Mouse (Mus musculus): ENCODE measurements around the gene Miga1. TPM values are rescaled to one million over a fixed set of nuclear protein-coding genes. Genes with fewer than 3 reads are reported as not detected.

Gene Miga1
- total RNA-seq, 2 experiments from 2014 or later: 16.9 to 26.8 TPM

DNA sequence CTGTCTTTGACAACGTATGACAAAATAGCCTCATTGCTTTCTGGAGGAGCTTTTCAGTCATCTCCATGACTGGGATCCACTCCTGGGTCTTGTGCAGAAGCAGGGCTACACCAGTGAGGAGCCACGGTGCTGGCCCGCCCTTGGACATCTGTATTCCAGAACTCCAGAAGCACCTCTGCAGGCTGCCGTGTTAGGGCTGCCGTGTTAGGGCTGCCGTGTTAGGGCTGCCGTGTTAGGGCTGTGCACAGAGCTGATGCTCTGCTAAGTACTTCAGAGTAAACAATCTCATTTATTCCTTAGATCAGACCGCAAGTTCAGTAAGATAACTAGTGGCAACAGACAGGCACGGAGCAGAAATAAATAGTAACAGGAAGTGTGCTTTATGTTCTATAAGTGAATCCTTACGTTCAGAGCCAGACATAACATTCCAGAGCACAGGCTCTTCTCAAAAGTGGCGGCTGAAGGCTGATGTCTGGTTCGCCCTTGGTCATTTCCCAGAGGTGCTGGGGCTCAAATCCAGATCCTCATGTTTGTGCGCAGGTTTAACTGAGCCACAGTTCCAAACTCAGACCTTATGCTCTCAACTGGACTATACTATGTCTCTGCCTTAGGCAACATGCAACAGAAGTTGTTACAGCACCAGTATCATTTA lies 46.6 kb downstream of the Miga1 start:
- no peak for ATAC-seq (replicated peaks; ENCODE audit: low FRiP score, low TSS enrichment, poor library complexity, severe bottlenecking)

DNA sequence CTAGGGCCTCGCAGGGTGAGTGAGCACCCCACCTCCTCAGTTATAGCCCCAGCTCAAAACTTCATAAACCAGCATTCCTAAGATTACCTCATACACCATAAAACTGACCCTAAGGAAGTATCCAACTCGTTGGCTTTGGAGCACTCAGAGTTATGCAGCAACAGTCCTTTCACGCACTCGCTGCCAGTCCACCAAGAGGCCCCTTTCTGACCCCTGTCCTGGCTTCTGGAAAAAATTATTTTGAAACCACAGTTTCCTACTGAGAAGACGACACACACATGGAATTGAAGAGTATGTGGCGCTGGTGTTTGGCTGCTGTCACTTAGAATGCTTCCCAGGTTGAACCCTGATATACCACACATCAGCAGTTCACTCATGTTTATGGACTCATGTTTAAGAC lies 48.3 kb downstream of the Miga1 start:
- ATAC-seq (replicated peaks; ENCODE audit: low FRiP score, low TSS enrichment, poor library complexity, severe bottlenecking): no peak

DNA sequence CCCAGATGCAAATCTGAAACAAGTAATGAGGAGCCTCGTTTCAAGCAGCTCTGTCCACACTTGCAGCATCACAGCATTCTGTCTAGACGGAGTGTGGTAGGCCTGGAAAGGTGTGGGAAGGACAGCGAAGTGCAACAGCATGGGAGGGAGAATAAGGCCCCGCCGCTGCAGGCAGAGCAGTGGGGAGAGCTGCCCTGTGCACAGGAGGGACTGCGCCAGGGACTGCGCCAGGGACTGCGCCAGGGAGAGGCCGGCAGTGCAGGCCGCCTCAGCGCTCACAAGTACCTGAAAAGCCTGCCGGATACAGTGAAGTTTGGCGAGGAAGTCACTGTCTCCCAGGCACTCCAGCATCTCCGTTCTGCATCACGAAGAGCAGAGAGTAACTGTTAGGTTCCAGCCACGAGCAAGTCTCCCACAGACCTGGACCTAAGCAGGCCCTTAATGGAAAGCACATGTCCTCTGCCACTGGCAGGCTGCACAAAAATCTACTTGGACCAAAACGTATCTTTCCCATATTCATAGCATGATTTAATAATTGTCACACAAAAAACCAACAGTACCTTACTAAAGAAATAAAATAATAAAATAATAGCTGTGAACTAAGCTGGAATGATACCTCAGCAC lies 49.9 kb downstream of the Miga1 start:
- no peak for ATAC-seq (replicated peaks; ENCODE audit: low FRiP score, low TSS enrichment, poor library complexity, severe bottlenecking)

DNA sequence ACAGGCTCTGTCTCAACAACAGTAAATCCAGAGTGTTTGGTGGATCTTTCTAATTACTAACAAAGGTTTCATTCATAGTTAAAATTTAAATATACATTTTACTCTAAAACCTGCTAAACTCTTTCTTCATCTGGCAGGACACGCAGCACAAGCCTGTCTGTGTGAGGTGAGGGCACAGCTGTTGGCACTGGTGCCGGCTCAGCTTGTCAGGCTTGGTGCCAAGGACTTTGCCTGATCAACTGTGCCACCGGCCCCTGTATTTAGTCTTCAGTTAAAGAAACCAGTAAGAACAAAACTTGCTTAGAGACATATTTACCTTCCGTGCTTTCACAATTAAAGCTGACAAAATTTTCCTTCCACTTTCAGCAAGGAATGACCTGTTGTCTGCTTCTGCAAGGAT lies 51.5 kb downstream of the Miga1 start:
- no peak for ATAC-seq (replicated peaks; ENCODE audit: low FRiP score, low TSS enrichment, poor library complexity, severe bottlenecking)

DNA sequence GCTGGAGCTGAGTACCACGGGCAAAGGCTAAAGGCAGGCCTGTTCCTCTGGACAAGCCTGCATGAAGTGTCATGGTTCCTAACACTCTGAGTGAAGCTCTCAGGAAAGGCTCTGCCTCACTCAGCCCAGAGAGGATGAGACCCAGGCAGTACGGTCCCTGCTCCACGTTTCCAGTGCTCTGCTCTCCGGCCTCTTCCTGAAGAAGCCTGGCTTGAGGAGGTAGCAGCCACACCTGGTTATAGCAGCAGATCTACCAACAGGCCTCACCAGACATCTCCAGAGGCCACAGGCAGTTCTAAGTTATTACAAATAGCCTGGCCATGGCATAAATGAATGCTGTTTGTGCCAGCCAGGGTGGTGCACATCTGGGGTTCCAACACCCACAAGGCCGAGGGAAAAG lies 51.9 kb downstream of the Miga1 start:
- no peak for ATAC-seq (replicated peaks; ENCODE audit: low FRiP score, low TSS enrichment, poor library complexity, severe bottlenecking)

DNA sequence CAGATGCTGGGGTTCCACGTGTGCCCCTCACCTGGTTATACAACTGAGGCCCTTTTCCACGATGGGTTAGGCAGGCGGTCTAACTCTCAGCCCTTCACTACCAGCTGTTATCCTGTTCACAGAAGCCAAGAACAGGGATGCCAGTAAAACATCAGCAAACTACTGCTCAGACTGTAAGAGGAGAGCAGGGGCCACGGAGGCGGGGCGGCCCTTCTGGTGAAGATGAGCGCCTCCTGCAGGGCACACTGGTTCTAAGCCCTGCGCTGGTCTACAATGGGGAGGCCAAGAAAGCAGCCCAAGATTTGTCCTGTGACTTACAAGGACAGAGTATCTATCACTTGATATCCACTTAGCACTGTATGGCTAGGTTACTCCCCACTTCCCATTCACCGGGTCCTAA lies 52.4 kb downstream of the Miga1 start:
- ATAC-seq (replicated peaks; ENCODE audit: low FRiP score, low TSS enrichment, poor library complexity, severe bottlenecking): no peak

DNA sequence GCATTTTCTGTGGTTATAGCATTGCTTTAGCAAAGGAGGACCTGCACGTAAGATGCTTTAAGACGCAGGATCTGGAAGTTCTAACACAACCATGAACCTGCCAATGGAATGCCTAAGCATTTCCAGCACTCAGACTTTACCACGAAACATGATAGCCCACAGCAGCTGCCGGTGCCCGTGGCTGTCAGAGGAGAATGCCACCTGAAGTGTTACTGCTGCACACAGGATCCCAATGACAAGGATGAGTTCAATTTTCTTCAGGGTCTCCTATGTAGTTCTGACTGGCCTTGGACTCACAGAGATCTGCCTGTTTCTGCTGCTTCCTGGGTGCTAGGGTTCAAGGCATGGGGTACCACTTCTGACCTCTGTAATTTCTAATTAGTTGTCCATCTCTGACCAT lies 55.4 kb downstream of the Miga1 start:
- ATAC-seq (replicated peaks; ENCODE audit: low FRiP score, low TSS enrichment, poor library complexity, severe bottlenecking): no peak

DNA sequence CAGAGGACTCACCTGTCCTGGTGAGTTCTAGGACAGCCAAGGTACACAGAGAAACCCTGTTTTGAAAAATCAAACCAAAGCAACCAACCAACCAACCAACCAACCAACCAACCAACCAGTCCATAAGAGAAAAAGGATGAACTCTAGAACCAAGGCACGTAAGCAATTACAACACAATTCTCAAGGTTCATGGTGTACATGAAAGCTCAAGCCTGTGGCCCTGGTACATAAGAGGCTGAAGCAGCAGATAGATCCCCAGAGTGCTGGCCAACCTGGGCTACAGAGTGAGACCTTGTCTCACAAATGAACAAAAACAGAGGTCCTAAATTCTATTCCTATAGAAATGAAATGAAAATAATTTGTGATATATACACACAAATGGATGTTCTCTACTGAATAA lies 55.9 kb downstream of the Miga1 start:
- ATAC-seq (replicated peaks; ENCODE audit: low FRiP score, low TSS enrichment, poor library complexity, severe bottlenecking): no peak

DNA sequence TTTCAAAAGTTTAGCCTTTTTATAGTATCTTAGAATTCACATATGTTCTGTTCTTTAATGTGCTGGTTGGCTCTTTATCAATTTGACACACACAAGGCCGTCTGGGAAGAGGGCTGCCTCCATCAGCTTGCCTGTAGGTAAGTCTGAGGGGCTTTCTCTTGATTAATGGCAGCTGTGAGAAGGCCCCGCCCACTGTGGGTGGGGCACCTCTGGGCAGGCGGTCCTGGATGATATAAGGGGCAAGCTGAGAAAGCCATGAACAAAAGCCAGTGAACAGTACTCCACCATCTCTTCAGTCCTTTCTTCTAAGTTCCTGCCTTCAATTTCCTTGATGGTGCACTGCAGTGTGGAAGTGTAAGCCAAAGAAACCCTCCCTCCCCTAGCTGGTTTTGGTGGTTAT lies 58.1 kb downstream of the Miga1 start:
- peak; percentile 85 for ATAC-seq (replicated peaks; ENCODE audit: low FRiP score, low TSS enrichment, poor library complexity, severe bottlenecking)

DNA sequence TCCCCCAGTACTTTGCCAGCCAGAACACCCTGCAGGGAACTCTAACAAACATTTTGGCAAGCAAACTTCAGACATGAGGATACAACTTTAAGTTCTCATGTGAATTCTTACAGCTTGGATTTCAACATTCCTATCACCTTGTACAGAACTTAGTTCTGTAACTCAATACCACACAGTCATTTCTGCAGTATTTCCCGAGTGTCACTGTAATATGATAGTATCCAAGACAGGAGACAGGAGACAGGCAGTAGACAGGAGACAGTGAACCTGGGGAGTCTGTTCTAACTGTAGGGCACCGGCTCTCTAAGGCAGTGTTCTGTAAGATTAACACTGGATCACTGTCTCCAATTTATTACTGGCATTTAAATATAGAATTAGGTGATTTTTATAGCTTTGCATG lies 61.8 kb downstream of the Miga1 start:
- ATAC-seq (replicated peaks; ENCODE audit: low FRiP score, low TSS enrichment, poor library complexity, severe bottlenecking): no peak

DNA sequence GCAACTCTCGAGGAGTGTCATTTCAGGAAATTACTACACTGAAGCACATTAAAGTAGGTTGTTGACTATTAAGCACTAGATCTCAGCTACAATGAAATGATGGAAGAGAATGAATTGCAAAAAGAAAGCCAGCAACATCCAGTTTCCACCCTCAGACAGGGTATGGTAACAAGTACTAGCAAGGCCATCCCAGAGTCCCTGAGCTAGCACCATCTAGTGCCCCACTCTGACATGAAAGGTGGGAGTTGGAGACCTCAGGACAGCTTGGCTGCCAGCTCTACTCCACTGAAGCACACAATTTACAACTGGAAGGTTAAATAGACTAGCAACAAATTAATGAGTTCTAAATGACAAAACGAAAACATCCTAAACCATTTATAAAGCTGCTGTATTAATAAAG lies 62.3 kb downstream of the Miga1 start:
- ATAC-seq (replicated peaks; ENCODE audit: low FRiP score, low TSS enrichment, poor library complexity, severe bottlenecking): no peak

DNA sequence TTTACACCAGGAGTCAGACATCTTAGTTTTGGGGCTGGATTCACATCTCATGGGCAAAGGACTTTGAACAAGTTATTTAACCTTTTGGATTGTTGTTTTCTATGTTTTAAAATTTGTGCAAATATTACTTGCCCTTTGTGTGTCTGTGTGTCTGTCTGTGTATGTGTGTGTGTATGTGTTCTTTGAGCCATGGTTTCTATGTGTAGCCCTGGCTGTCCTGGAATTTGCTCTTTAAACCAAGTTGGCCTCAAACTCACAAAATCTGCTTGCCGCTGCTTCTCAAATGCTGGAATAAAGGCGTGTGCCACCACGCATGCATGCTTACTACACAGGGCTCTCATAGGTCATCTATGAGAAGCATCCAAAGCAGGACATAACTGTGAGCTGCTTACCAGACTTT lies 63.3 kb downstream of the Miga1 start:
- ATAC-seq (replicated peaks; ENCODE audit: low FRiP score, low TSS enrichment, poor library complexity, severe bottlenecking): no peak

DNA sequence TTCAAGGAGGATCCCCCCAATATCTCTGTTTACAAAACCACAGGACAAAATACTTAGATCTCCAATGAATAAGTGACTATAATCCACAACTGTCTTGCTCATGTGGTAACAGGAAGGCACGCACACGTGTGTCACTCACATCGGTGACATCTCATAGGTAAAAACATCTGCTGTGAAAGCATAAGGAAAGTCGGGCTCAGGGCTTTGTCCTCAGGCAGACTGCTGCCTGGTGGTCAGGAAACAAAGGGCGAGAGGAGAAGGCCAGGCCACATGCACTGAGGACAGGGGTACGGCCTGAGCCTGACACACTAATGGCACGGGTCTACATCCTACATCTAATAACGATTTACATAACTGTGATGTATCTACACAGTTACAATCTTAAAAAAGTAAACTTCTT lies 65.2 kb downstream of the Miga1 start:
- ATAC-seq (replicated peaks; ENCODE audit: low FRiP score, low TSS enrichment, poor library complexity, severe bottlenecking): no peak

DNA sequence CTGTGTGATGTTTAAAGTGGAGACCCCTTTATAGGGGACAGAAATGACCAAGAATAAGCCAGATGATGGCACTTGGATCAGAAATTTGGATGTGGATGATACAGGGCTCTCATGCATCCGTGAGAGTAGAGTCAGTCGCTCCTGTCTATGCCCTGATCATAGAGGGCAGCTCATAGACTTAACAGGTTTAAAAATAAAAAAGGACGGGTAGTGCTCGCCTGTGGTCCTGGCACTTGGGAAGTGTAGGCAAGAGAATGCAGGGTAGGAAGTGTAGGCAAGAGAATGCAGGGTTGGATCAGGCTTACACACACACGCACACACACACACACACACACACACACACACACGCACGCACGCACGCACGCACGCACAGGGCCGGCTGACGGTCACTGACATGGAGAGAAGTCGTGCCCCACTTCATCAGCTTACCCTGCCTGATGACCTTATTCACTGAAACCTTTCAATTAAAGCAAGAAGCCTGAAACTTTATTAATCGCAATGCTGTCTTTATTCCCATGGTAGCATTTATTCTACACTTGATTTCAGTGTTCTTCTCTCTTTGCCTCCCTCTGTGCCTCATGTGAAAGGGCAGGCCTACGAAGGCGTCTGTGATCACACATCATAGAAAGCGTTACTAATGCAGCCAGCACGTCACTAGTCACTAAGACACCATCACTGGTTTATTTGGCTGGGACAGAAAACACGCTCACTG lies 67.1 kb downstream of the Miga1 start:
- ATAC-seq (replicated peaks; ENCODE audit: low FRiP score, low TSS enrichment, poor library complexity, severe bottlenecking): no peak

DNA sequence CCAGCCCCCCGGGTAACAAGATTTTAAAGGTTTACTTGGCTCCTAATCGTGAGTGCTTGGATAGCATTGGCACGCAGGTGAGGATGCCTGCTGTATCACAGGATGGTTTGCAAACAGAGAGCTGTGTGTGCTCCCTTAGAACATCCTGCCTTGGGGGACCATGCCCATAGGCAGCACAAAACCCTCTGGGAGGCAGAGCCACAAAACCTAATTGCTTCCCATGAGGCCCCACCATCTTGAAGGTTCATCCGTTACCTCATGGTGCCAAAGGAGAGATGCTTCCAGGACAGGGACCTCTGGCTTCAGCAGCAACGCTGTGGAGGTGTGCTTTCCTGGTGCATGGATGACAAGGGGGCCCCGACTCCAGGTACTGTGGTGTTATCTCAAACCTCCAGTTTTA lies 68.3 kb downstream of the Miga1 start:
- ATAC-seq (replicated peaks; ENCODE audit: low FRiP score, low TSS enrichment, poor library complexity, severe bottlenecking): no peak

DNA sequence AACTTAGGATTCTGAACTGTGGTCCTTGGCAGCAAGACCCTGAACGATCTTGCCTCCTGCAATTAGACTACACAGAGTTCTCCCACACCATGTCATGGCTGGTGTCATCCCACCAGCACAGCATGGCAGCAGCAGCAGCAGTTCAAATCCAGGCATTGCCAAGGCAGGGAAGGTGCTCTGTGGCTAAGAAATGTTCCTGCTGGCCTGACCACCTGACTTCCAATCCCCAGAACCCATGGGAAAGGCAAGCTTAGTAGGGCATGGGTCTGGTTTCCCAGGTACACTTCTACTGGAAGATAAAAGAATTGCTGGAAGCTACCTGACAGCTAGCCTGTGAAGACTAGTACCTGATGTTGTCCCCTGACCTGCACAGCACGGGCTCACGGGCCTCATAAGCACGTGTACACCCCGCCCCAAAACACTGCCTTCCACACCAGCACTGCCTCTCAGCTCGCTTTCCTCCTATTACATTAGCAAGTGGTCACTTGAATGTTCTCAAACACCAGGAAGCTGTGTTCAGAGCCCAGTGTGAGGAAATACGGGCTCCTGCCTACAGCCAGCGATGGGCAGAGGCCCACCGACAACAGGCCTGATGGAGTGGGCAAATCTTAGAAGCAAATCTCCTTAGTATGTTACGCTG lies 69.0 kb downstream of the Miga1 start:
- ATAC-seq (replicated peaks; ENCODE audit: low FRiP score, low TSS enrichment, poor library complexity, severe bottlenecking): no peak

DNA sequence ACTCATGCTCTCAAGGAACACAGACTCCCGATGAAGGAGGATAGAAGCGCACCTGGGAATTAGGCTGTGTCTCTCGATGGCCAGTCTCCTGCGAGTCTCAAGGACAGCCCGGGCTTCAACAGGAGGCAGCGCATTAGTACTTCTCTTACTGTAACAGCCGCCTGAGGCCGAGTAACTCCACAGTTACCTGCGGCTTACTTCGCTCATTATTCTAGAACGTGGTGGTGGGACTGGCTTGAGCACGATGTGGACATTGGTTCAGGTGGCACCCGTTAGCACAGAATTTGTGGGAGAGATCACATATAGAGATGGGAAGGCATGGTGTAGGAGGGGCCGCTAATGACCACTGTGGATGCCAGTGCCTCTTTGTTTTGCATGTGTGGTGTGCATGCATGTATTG lies 72.1 kb downstream of the Miga1 start:
- no peak for ATAC-seq (replicated peaks; ENCODE audit: low FRiP score, low TSS enrichment, poor library complexity, severe bottlenecking)

DNA sequence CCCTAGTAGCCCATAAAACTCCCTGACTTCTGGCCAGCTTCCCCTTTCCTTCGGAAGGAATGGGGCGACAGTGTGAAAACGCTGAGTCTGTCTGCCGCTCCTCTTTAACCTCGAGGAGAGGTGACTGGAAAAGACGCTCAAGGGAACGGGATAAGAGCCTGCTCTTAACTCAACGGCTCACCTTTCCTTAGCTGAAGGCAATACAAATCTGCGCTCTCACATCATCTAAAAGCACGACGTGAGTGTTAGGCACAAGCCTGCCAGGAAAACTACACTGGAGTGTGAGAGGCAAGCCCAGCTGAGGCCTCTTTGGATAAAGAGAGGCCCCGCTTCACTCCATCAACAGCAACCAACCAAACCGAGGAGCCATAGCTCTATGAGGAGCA lies 74.2 kb downstream of the Miga1 start, which contains the start of gene Nexn:
Nexn (minus strand) TSS at position 315 of the 386 bp plus-strand sequence.
- ATAC-seq (replicated peaks; ENCODE audit: low FRiP score, low TSS enrichment, poor library complexity, severe bottlenecking): 0 out of 2 replicates have a peak, but pooled peaks have one; percentile 3

DNA sequence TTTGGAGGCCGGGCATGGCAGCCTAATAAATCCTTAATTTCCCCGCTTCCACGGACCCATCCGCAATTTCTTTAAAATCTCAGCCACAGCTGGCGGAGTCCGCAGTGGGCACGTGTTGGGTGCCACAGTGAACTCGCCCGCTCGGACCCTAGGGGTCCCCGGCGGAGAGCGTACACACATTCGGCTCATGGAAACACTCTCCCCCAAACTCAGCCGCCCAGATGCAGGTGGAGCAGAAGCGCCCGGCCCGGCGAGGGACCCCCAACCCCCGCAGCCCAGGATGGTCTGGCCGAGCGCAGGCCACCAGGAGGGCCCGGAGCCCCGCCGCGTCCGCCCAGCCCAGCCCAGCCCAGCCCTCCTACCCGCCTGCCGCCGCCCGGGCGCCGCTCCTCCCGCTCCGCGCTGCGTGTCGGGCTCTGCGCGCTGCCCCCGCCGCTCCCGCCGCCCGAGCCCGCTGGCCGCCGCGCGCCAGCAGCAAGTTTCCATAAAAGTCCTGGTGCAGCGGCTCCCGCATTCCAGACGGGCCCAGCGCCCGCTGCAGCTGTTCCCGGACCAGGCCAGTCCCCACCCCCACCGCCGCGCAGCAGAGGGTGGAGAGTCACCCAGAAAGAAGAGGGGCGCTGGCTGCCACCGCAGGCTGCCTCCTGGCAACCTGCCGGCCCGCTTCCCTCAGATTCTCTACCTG lies 74.7 kb downstream of the Miga1 start:
- ATAC-seq (replicated peaks; ENCODE audit: low FRiP score, low TSS enrichment, poor library complexity, severe bottlenecking): peak; percentile 47; the same call in 1 of the 2 replicates

DNA sequence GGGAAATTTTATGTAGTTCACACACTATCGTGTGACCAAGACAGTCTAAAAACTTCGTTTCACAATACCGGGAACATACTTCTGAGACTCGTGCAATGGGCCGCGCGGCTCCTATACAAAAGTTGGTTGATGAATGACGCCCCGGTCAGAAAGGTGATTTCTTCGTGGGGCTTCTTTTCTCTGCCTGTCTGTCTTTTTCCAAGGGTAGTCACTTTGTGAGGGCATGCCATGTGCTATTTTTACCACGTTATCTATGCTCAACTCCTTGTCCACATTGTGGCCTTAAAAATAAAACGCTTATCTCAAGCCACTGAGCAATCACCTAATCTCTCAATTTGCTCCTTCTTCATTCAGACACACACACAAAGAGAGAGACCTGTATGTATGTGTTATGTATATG lies 75.4 kb downstream of the Miga1 start:
- ATAC-seq (replicated peaks; ENCODE audit: low FRiP score, low TSS enrichment, poor library complexity, severe bottlenecking): peak; percentile 24

Data from megakaryocyte-erythroid progenitor cell, adult 5-6 weeks (primary cell).